21 mouse cellular contexts compared by ENCODE assay signal in the genomic region with DNA sequence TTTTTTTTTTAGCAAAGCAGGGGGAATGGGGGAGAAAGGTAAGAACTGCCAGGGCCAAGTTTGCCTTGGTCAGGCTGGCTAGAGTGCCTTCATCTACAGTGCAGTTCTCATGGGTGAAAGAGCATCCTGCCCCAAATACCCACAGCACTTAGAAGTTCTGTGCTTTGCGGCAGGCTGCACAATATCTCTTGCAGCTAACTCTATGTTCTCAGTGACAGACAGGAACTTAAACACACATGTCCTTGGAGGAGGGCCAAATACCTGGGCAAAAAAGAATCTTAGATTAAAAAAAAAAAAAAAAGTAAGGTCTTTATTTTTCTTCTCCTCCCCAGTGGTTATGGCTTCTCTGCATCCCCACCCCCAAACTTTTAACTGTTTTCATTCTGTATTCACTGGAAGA.
A peak's percentile ranks its signal among the peaks of the same experiment; 100 is the strongest.
DNase-seq lines count a peak whose midpoint lies in the region; ATAC-seq and TF ChIP-seq lines count a peak whose summit lies in the region.
"Had no signal": no experiment of that assay in that cellular context is flagged by ENCODE, and none has a peak within 500 bp of the region (broad histone marks: within the 10 kb centered on the region; RNA-seq: fewer than 3 reads in every experiment).

No protein-coding gene starts in this region.

- WGBS in embryonic facial prominence, embryonic 14.5 days: 24% methylated on average over 1 of the region's 1 CpGs
- WGBS in embryonic facial prominence, embryonic 10.5 days: 92% methylated on average over 1 of the region's 1 CpGs
- 28% methylated on average over 1 of the region's 1 CpGs for WGBS in stomach, embryonic 15.5 days
- 15% methylated on average over 1 of the region's 1 CpGs for WGBS in stomach, postnatal 0 days

- no peak overlapping the region for H3K27ac ChIP-seq in embryonic facial prominence, embryonic 14.5 days (replicated peaks; ENCODE audit: low read depth, low read length)
- no peak overlapping the region for H3K27ac ChIP-seq in embryonic facial prominence, embryonic 10.5 days (replicated peaks)
- H3K27ac ChIP-seq in stomach, embryonic 15.5 days: no peak overlapping the region
- no peak overlapping the region for H3K27ac ChIP-seq in stomach, postnatal 0 days (replicated peaks)
- H3K27ac ChIP-seq: embryonic facial prominence, embryonic 15.5 days; forebrain, embryonic 15.5 days; hindbrain, embryonic 14.5 days had no signal

- no peak overlapping the region for H3K4me3 ChIP-seq in embryonic facial prominence, embryonic 14.5 days (ENCODE audit: low read depth, low read length)
- no peak overlapping the region for H3K4me3 ChIP-seq in embryonic facial prominence, embryonic 10.5 days
- no peak overlapping the region for H3K4me3 ChIP-seq in stomach, embryonic 15.5 days (replicated peaks)
- no peak overlapping the region for H3K4me3 ChIP-seq in stomach, postnatal 0 days (ENCODE audit: low read depth, low read length)
- H3K4me3 ChIP-seq: embryonic facial prominence, embryonic 15.5 days; erythroblast, embryonic 14.5 days; forebrain, embryonic 15.5 days; gastrocnemius, adult 2 months; heart, embryonic 12.5 days; hindbrain, embryonic 10.5 days had no signal

- ATAC-seq in embryonic facial prominence, embryonic 14.5 days (ENCODE audit: low read depth): no peak
- ATAC-seq in stomach, embryonic 15.5 days (ENCODE audit: insufficient read depth, low FRiP score, low read depth): 0 out of 2 replicates have a peak, but pooled peaks have one; percentile 36
- no peak for ATAC-seq in stomach, postnatal 0 days (ENCODE audit: low FRiP score, low TSS enrichment)
- ATAC-seq in inflammation-experienced regulatory T-cells, adult 6 months: peak; percentile 62
- ATAC-seq: forebrain, embryonic 15.5 days; intestine, embryonic 16.5 days had no signal

- no peak overlapping the region for H3K9ac ChIP-seq in embryonic facial prominence, embryonic 14.5 days (ENCODE audit: low read depth, low read length)
- H3K9ac ChIP-seq in stomach, embryonic 15.5 days: no peak overlapping the region
- no peak overlapping the region for H3K9ac ChIP-seq in stomach, postnatal 0 days (ENCODE audit: low read length)
- H3K9ac ChIP-seq: embryonic facial prominence, embryonic 15.5 days; forebrain, embryonic 15.5 days; heart, embryonic 12.5 days; hindbrain, embryonic 14.5 days had no signal

- no peak overlapping the region for H3K4me2 ChIP-seq in embryonic facial prominence, embryonic 14.5 days (ENCODE audit: low read depth, low read length)
- no peak overlapping the region for H3K4me2 ChIP-seq in stomach, embryonic 15.5 days
- H3K4me2 ChIP-seq in stomach, postnatal 0 days (replicated peaks; ENCODE audit: low read depth): no peak overlapping the region
- H3K4me2 ChIP-seq: embryonic facial prominence, embryonic 15.5 days; forebrain, embryonic 15.5 days; heart, embryonic 12.5 days; hindbrain, embryonic 14.5 days had no signal

- H3K27me3 ChIP-seq in embryonic facial prominence, embryonic 14.5 days (replicated peaks; ENCODE audit: control insufficient read depth, insufficient read depth, low read length): no peaks in the 10 kb centered on the region
- H3K27me3 ChIP-seq in embryonic facial prominence, embryonic 10.5 days (replicated peaks; ENCODE audit: low read depth, poor library complexity, severe bottlenecking): peaks cover 3% of the 10 kb centered on the region; the same call in 1 of the 2 replicates
- H3K27me3 ChIP-seq in stomach, embryonic 15.5 days (replicated peaks): no peaks in the 10 kb centered on the region
- no peaks in the 10 kb centered on the region for H3K27me3 ChIP-seq in stomach, postnatal 0 days (ENCODE audit: control insufficient read depth, insufficient read depth, low read length)
- H3K27me3 ChIP-seq: embryonic facial prominence, embryonic 15.5 days; forebrain, embryonic 15.5 days had no signal

- peaks cover 20% of the 10 kb centered on the region; the same call in 1 of the 2 replicates for H3K4me1 ChIP-seq in embryonic facial prominence, embryonic 14.5 days (ENCODE audit: control insufficient read depth, insufficient read depth, low read length)
- H3K4me1 ChIP-seq in embryonic facial prominence, embryonic 10.5 days: peaks cover 21% of the 10 kb centered on the region
- H3K4me1 ChIP-seq in stomach, embryonic 15.5 days: peaks cover 11% of the 10 kb centered on the region
- H3K4me1 ChIP-seq in stomach, postnatal 0 days (replicated peaks; ENCODE audit: control insufficient read depth, insufficient read depth): peaks cover 9% of the 10 kb centered on the region; the same call in 1 of the 2 replicates

- no peaks in the 10 kb centered on the region for H3K9me3 ChIP-seq in embryonic facial prominence, embryonic 14.5 days (ENCODE audit: control insufficient read depth, low read length)
- no peaks in the 10 kb centered on the region for H3K9me3 ChIP-seq in embryonic facial prominence, embryonic 10.5 days
- no peaks in the 10 kb centered on the region for H3K9me3 ChIP-seq in stomach, embryonic 15.5 days
- no peaks in the 10 kb centered on the region for H3K9me3 ChIP-seq in stomach, postnatal 0 days (ENCODE audit: control insufficient read depth, low read length)
- H3K9me3 ChIP-seq: embryonic facial prominence, embryonic 15.5 days; forebrain, embryonic 15.5 days; heart, embryonic 12.5 days; hindbrain, embryonic 10.5 days had no signal

- TF ChIP-seq EP300 in stomach, postnatal 0 days (optimal IDR thresholded peaks at IDR 0.05): no peak

- peak; percentile 73 for DNase-seq in embryonic facial prominence, embryonic 14.5 days (ENCODE audit: low spot score)
- DNase-seq in embryonic facial prominence, embryonic 10.5 days (ENCODE audit: low spot score): no peak
- no peak for DNase-seq in stomach, postnatal 0 days (ENCODE audit: low spot score)
- DNase-seq in frontal cortex, postnatal 25 days (ENCODE audit: low spot score in 2 of 2): no peak
- DNase-seq in spleen, postnatal 36 days (ENCODE audit: low spot score in 2 of 2): no peak
- DNase-seq: adrenal gland, postnatal 14 days; B cell, adult 2 months; cerebellum, adult 18-20 months; cerebellum, adult 9-11 months; cerebellum, postnatal 36 days; gastrocnemius, adult 2 months; gastrocnemius, postnatal 25 days had no signal

- TF ChIP-seq CTCF in stomach, postnatal 0 days (IDR thresholded peaks at IDR 0.05; ENCODE audit: low read depth): no peak

- H3K36me3 ChIP-seq in embryonic facial prominence, embryonic 14.5 days (ENCODE audit: control insufficient read depth, insufficient read depth, low read length): no peaks in the 10 kb centered on the region
- H3K36me3 ChIP-seq in embryonic facial prominence, embryonic 10.5 days (replicated peaks): no peaks in the 10 kb centered on the region
- H3K36me3 ChIP-seq in stomach, embryonic 15.5 days: no peaks in the 10 kb centered on the region
- no peaks in the 10 kb centered on the region for H3K36me3 ChIP-seq in stomach, postnatal 0 days (ENCODE audit: control insufficient read depth, insufficient read depth, low read length)
- H3K36me3 ChIP-seq: embryonic facial prominence, embryonic 15.5 days; forebrain, embryonic 15.5 days; heart, embryonic 12.5 days; hindbrain, embryonic 10.5 days had no signal

Comparison
In these comparisons a context has a peak if more than half of its experiments do, and no peak if none do; other contexts are left out.
1. ATAC-seq: peak in stomach, embryonic 15.5 days (single experiment) and inflammation-experienced regulatory T-cells, adult 6 months (single experiment); none in embryonic facial prominence, embryonic 14.5 days (single experiment) and stomach, postnatal 0 days (single experiment).